Mouse (Mus musculus) cerebellum, adult 11 months (tissue): ENCODE results near the gene Mpp6.
A peak's percentile ranks its signal among the peaks of the same experiment; 100 is the strongest.

Experiments
- DNase-seq: peaks from one replicate; pipeline ENCODE4 v3.0.0; 2022

Gene Mpp6

GRCm38 (mm10) chr6:50159842-50160241 is 49.8 kb downstream of the Mpp6 start:
- DNase-seq: no peak

DNA sequence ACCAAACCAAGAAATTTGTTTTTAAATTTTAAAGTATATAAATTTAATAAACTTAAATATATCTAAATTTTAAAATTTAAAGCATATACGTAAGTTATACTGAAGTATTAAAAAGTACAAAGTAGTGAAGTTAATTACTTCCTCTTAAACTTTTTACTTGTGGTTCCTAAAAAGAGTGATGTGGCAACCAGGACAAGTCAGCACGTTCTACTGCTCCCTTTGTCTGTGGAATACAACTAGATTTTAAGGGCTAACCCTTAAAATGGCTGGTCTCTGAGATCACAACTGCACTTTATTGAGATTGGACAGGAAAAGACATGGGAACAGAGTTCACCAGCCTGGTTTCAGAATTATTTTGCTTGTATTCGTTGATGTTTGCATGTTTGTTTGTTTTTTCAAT is 53.0 kb downstream of the Mpp6 start:
- no peak for DNase-seq

GRCm38 (mm10) chr6:50168821-50169220 is 58.8 kb downstream of the Mpp6 start:
- no peak for DNase-seq

GRCm38 (mm10) chr6:50169771-50170170 is 59.7 kb downstream of the Mpp6 start:
- no peak for DNase-seq

GRCm38 (mm10) chr6:50175736-50176135 is 65.7 kb downstream of the Mpp6 start:
- DNase-seq: no peak

DNA sequence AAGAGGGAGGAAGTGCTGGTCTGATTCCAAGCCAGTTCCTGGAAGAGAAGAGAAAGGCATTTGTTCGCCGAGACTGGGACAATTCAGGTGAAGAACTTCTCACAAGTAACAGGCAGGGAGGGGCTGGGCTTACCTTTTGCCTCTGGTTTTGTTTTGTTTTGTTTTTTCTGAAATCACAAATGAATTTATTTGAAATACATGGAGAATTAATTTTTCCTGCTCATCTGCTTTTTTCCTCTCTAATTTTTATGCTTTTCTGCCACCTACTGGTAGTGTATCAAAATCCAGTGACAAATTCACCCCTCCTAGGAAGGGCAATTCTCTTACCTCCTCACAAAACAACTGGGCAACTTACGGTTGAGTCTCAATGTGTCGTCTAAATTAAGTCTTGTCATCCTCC is 70.1 kb downstream of the Mpp6 start:
- no peak for DNase-seq

- DNase-seq: no peak
Observed at GRCm38 (mm10) chr6:50187955-50188354, 77.9 kb downstream of the Mpp6 start.

- DNase-seq: no peak
Observed at GRCm38 (mm10) chr6:50189376-50189775, 79.3 kb downstream of the Mpp6 start.

DNA sequence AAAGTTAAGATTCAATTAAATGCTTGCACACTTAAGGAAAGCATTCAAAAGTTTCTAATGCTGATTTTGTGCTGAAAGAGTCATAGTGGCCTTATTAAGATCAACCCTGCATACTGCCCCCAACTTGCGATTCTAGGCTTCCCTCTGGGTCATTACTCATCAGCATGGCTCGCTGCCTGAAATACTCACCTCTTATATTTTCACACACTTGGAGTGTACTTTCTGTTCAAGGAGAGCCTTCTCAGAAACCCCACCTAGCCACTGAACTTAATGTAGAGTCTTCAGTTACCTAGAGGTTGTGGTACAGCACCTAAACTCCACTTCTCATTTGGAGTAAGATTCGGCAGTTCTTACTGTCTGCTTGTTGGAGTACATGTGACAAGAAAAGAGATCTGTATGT is 81.6 kb downstream of the Mpp6 start:
- no peak for DNase-seq

DNA sequence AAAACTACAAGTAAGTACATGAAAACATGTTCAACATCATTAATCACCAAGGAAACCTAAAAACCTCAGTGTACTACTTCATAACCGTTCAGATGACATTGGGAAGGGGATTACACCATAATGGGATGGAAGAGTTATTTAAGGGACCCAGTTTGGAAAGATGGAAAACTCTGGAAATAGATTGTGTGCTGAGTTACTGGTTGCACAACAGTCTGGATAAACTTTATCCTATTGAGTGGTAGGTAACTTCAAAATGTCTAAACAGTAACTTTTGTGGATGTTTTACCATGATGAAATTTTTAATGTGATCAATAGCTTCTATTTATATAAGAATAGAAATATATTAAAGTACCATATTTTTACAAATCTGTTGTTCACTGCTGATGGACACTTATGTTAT is 82.1 kb downstream of the Mpp6 start:
- no peak for DNase-seq

- DNase-seq: no peak
Observed at GRCm38 (mm10) chr6:50192822-50193221, 82.8 kb downstream of the Mpp6 start.

DNA sequence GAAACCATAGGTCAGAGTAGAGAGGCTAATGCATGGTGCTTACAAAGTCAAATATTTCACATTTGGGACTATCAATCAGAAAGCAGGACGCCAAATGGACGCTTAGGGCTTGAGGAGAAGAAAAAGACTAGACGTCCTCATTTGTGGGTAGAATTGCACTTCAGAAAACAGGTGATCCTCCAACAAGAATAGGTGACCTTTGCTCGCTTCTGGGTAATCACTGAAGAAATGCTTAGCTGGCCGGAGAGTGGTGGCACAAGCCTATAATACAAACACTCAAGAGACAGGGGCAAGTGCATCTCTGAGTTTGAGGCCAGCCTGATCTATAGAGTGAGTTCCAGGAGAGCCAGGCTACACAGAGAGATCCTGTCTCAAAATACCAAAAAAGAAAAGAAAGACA is 83.8 kb downstream of the Mpp6 start:
- DNase-seq: no peak

DNA sequence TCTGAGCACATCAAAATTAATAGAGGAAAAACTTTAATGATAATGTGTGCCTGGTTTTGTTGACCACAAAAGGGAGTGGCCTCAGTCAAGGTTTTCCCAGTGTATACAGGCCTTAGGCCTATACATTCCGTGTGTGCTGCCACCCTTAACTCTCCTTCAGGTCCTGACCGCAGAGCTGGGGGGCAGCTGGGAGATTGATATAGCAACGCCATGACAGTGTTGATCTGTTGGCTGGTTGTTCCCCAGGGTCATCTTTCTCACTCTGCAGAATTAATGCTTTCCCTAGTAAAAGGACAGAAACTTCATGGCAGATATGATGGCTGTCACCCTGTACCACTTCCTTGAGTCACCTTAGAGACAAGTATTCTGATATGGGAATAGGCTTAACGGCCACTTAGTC is 94.3 kb downstream of the Mpp6 start:
- DNase-seq: no peak

DNA sequence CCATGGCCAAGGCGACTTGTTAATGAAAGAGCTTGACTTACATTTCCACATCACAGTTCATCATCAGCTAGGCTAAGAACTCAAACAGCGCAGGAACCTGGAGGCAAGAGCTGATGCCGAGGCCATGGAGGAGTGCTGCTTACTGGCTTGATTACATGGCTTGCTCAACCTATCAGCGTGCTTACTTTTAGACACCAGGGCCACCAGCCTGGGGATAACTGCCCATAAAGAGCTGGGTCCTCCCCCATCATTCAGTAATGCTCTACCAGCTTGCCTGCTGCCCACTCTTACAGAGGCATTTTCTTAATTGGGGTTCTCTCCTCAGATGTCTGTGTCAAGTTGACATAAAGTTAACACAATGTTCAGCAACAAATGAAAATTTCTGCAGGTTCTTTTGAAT is 95.1 kb downstream of the Mpp6 start:
- no peak for DNase-seq

DNA sequence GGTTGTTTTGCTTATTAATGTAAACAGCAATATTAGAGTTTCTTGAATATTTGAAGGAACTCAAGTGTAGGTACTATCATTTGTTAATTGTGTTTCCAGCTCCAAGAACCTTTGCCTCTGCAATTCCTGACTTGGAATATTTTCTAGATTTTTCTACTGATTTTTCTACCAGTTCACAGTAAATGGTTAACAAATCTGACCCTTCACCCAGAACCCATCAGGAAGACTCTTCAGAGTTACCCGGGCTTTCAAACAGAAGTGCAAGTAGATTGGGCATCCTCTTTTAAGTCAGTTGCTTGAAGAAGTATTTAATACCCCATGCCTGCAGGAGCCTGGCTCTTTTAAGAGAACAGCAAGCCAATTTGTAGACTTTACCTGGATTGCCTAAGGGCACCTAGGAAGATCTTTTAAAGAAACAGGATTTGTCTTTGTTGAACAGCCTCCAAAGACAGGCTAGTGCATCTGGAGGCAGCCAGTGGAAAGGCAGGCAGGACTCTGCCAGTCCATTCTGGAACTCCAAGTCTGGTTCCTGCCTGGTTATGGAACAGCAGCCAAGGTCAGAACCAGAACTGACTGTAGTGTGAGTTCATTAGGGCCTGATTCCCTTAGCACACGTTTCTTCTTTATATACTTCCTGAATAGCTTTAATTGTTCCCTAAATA is 104.8 kb downstream of the Mpp6 start:
- DNase-seq: no peak

DNA sequence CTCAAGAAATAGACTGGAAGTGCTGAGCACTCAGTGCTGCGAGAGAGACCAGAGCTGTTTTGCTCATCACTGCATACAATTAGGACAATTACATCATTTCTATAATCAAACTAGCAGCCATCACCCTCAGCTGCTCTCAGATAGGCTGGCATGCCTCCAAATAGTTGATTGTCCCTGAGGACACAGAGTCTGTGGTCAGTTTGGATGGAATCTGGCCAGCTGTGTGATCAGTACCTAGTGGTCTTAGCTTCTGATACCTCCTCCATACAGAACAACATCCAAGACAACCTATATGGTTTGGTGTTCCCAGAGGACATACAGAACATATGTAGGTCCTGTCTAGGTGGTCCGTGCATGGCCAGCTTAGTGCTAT is 105.3 kb downstream of the Mpp6 start:
- no peak for DNase-seq

GRCm38 (mm10) chr6:50215986-50216385 is 105.9 kb downstream of the Mpp6 start:
- DNase-seq: no peak

DNA sequence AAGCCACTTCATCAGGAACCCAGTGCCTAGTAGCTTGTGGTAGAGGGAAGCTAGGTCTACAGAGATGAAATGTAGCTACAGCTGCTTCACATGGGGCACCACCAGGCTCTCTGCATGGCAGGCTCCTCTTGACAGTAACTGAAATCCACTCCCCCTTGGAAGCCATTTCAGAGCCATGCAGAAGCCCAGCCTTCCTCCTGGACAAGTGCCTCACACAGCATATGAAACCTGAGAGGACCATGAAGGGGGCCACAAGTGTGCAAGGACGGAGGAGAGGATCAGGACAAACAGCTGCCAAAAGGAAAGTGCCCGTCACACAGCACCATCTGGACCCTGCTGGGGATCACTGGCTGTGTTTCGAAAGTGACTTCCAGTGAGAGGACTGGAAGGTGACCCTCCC is 108.6 kb downstream of the Mpp6 start:
- no peak for DNase-seq

DNA sequence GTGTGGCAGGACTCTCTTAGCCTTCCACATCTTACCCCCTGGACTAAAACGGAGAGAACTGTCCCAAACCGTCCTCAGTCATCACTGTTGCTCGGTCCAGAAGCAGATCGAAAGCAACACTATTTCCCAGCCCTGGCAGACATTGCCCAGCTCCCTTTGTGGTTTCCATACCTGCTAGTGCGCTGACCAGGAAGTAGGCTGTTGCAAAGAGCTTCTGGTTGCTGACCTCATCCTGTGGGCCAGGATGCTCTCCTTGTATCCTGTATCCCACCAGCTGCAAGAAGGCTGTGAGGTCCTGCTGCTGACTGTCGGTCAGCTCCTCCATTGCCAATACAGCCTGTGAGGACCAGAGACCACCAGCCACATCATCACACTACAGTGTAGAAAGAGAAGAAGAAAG is 109.0 kb downstream of the Mpp6 start:
- DNase-seq: no peak

GRCm38 (mm10) chr6:50220863-50221262 is 110.8 kb downstream of the Mpp6 start:
- peak; percentile 17 for DNase-seq

DNA sequence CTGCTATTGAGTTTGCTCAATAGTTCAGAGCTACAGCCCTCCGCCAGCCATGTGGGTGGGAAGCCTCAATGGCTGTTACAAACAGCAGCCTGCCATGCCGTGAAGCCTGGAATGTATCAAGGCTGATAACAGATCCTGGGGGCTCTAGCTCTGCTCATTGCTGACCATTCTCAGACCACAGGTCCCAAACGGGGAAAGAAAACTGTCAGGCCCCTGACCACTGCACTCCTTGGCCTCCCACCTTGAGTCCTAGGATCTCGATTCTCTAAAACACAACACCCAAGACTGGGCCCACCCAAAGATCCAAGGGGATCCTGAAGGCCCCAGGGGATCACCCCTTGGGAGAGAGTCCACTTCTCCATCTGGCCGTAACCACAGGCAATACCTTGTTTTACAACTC is 112.3 kb downstream of the Mpp6 start:
- DNase-seq: no peak

GRCm38 (mm10) chr6:50222986-50223385 is 112.9 kb downstream of the Mpp6 start:
- DNase-seq: no peak

DNA sequence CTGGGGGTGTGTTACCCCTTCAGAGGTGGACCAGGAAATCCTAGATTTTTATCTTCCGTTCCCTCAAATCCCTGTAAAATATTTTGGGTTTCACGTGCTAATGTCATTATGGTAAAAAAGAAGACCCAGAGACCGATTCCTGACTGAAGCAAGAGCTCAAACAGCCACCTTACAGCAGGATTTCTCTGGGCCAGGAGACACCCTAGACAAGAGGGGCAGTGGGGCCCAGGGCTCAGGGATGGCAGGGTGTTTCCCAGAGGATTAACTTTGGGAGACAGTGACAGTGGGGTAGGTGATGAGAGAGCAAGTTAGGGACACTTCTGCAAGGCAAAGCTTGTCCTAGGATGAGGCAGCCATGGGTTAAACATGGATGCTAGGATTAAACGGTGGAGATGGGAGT is 113.6 kb downstream of the Mpp6 start:
- DNase-seq: no peak

GRCm38 (mm10) chr6:50225232-50225631 is 115.2 kb downstream of the Mpp6 start:
- no peak for DNase-seq

GRCm38 (mm10) chr6:50228180-50228579 is 118.1 kb downstream of the Mpp6 start:
- no peak for DNase-seq

DNA sequence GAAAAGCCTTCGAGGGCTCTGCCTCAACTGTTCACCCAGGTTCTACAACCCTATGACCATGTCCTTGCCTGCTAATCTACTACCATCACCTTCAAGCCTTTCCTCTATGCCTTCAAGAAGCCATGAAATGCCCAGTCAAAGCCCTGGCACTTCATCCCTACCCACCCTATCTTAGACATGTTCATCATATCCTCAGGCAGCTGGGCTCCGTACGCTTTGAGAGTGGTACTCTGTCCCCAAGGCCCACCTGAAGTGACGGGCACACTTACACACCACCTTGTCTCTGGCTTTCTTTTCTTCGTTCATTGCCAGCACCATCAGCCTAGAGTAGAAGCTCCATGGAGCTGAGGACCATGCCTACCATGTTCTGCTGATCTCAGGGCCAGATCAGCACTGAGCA is 121.2 kb downstream of the Mpp6 start:
- DNase-seq: no peak
